Mouse (Mus musculus): ENCODE measurements around the gene Fyn. TPM values are rescaled to one million over a fixed set of nuclear protein-coding genes. Genes with fewer than 3 reads are reported as not detected.

The Fyn gene
- polyA plus RNA-seq, 1 experiment from 2014 or later = 85.0 TPM

GRCm38 (mm10) chr10:39424643-39425042, 56.0 kb downstream of the Fyn start:
- Histone ChIP-seq H3K9ac (ENCODE audit: low read length) (no peak overlapping the region), H3K4me3 (ENCODE audit: low read depth, low read length) (no peak overlapping the region), H3K9me3 (replicated peaks; ENCODE audit: control insufficient read depth, low read length) (no peaks in the 10 kb centered on the region), H3K4me2 (ENCODE audit: low read length) (no peak overlapping the region), H3K4me1 (ENCODE audit: control insufficient read depth, insufficient read depth, low read length) (peaks cover 26% of the 10 kb centered on the region), H3K36me3 (ENCODE audit: control insufficient read depth, insufficient read depth, low read length) (0 out of 2 replicates have a peak, but pooled peaks cover 2% of the 10 kb centered on the region), H3K27me3 (replicated peaks; ENCODE audit: control insufficient read depth, insufficient read depth, low read length) (no peaks in the 10 kb centered on the region), H3K27ac (ENCODE audit: low read depth, low read length) (no peak overlapping the region)
- DNase-seq (ENCODE audit: low spot score) = no peak
- 79% methylated on average over 3 of the region's 3 CpGs for WGBS
- no peak for ATAC-seq

- ATAC-seq (no peak), DNase-seq (ENCODE audit: low spot score) (no peak)
- Histone ChIP-seq H3K4me2 (ENCODE audit: low read length) (no peak overlapping the region), H3K36me3 (ENCODE audit: control insufficient read depth, insufficient read depth, low read length) (0 out of 2 replicates have a peak, but pooled peaks cover 2% of the 10 kb centered on the region), H3K4me1 (ENCODE audit: control insufficient read depth, insufficient read depth, low read length) (peaks cover 30% of the 10 kb centered on the region), H3K4me3 (ENCODE audit: low read depth, low read length) (no peak overlapping the region), H3K9me3 (replicated peaks; ENCODE audit: control insufficient read depth, low read length) (no peaks in the 10 kb centered on the region), H3K27me3 (replicated peaks; ENCODE audit: control insufficient read depth, insufficient read depth, low read length) (no peaks in the 10 kb centered on the region), H3K9ac (ENCODE audit: low read length) (no peak overlapping the region), H3K27ac (ENCODE audit: low read depth, low read length) (no peak overlapping the region)
- whole genome bisulfite sequencing = 81% methylated on average over 3 of the region's 3 CpGs
These were observed 57.4 kb downstream of the Fyn start for GRCm38 (mm10) chr10:39426033-39426432.

- Histone ChIP-seq H3K4me1 (ENCODE audit: control insufficient read depth, insufficient read depth, low read length) (peaks cover 24% of the 10 kb centered on the region), H3K36me3 (ENCODE audit: control insufficient read depth, insufficient read depth, low read length) (0 out of 2 replicates have a peak, but pooled peaks cover 2% of the 10 kb centered on the region), H3K4me3 (ENCODE audit: low read depth, low read length) (no peak overlapping the region), H3K27ac (ENCODE audit: low read depth, low read length) (peak overlapping the region; percentile 75), H3K9me3 (replicated peaks; ENCODE audit: control insufficient read depth, low read length) (no peaks in the 10 kb centered on the region), H3K4me2 (ENCODE audit: low read length) (no peak overlapping the region), H3K9ac (ENCODE audit: low read length) (no peak overlapping the region), H3K27me3 (replicated peaks; ENCODE audit: control insufficient read depth, insufficient read depth, low read length) (no peaks in the 10 kb centered on the region)
- DNase-seq (ENCODE audit: low spot score) = peak; percentile 66
- ATAC-seq = peak; percentile 79
- 44% methylated on average over 5 of the region's 5 CpGs for WGBS
These were observed 58.3 kb downstream of the Fyn start for GRCm38 (mm10) chr10:39426833-39427490.

- no peak overlapping the region for H3K27ac ChIP-seq (ENCODE audit: low read depth, low read length)
- no peak overlapping the region for H3K9ac ChIP-seq (ENCODE audit: low read length)
- no peaks in the 10 kb centered on the region for H3K9me3 ChIP-seq (replicated peaks; ENCODE audit: control insufficient read depth, low read length)
- no peak for DNase-seq (ENCODE audit: low spot score)
- WGBS = 90% methylated on average over 4 of the region's 4 CpGs
- no peak overlapping the region for H3K4me2 ChIP-seq (ENCODE audit: low read length)
- H3K4me1 ChIP-seq (ENCODE audit: control insufficient read depth, insufficient read depth, low read length) = peaks cover 20% of the 10 kb centered on the region
- H3K27me3 ChIP-seq (replicated peaks; ENCODE audit: control insufficient read depth, insufficient read depth, low read length) = no peaks in the 10 kb centered on the region
- no peak overlapping the region for H3K4me3 ChIP-seq (ENCODE audit: low read depth, low read length)
- ATAC-seq = no peak
- 0 out of 2 replicates have a peak, but pooled peaks cover 2% of the 10 kb centered on the region for H3K36me3 ChIP-seq (ENCODE audit: control insufficient read depth, insufficient read depth, low read length)
These were observed 61.0 kb downstream of the Fyn start for GRCm38 (mm10) chr10:39429661-39430060.

GRCm38 (mm10) chr10:39430074-39430764, 61.6 kb downstream of the Fyn start:
- Histone ChIP-seq H3K9me3 (replicated peaks; ENCODE audit: control insufficient read depth, low read length) (no peaks in the 10 kb centered on the region), H3K4me1 (ENCODE audit: control insufficient read depth, insufficient read depth, low read length) (peaks cover 20% of the 10 kb centered on the region), H3K4me2 (ENCODE audit: low read length) (no peak overlapping the region), H3K36me3 (ENCODE audit: control insufficient read depth, insufficient read depth, low read length) (no peaks in the 10 kb centered on the region), H3K9ac (ENCODE audit: low read length) (no peak overlapping the region), H3K4me3 (ENCODE audit: low read depth, low read length) (no peak overlapping the region), H3K27me3 (replicated peaks; ENCODE audit: control insufficient read depth, insufficient read depth, low read length) (no peaks in the 10 kb centered on the region), H3K27ac (ENCODE audit: low read depth, low read length) (no peak overlapping the region)
- DNase-seq (ENCODE audit: low spot score) (no peak), ATAC-seq (no peak)
- WGBS = 68% methylated on average over 14 of the region's 14 CpGs

GRCm38 (mm10) chr10:39431265-39431664, 62.6 kb downstream of the Fyn start:
- no peak overlapping the region for H3K27ac ChIP-seq (ENCODE audit: low read depth, low read length)
- H3K4me1 ChIP-seq (ENCODE audit: control insufficient read depth, insufficient read depth, low read length) = peaks cover 17% of the 10 kb centered on the region
- no peaks in the 10 kb centered on the region for H3K9me3 ChIP-seq (replicated peaks; ENCODE audit: control insufficient read depth, low read length)
- no peaks in the 10 kb centered on the region for H3K27me3 ChIP-seq (replicated peaks; ENCODE audit: control insufficient read depth, insufficient read depth, low read length)
- ATAC-seq (no peak), DNase-seq (ENCODE audit: low spot score) (no peak)
- H3K36me3 ChIP-seq (ENCODE audit: control insufficient read depth, insufficient read depth, low read length) = no peaks in the 10 kb centered on the region
- H3K4me2 ChIP-seq (ENCODE audit: low read length) = no peak overlapping the region
- no peak overlapping the region for H3K9ac ChIP-seq (ENCODE audit: low read length)
- 93% methylated on average over 2 of the region's 2 CpGs for WGBS
- no peak overlapping the region for H3K4me3 ChIP-seq (ENCODE audit: low read depth, low read length)

- no peak for ATAC-seq
- Histone ChIP-seq H3K4me3 (ENCODE audit: low read depth, low read length) (no peak overlapping the region), H3K27me3 (replicated peaks; ENCODE audit: control insufficient read depth, insufficient read depth, low read length) (no peaks in the 10 kb centered on the region), H3K9ac (ENCODE audit: low read length) (no peak overlapping the region), H3K27ac (ENCODE audit: low read depth, low read length) (no peak overlapping the region), H3K9me3 (replicated peaks; ENCODE audit: control insufficient read depth, low read length) (no peaks in the 10 kb centered on the region), H3K4me1 (ENCODE audit: control insufficient read depth, insufficient read depth, low read length) (peaks cover 6% of the 10 kb centered on the region; the same call in 1 of the 2 replicates), H3K4me2 (ENCODE audit: low read length) (no peak overlapping the region), H3K36me3 (ENCODE audit: control insufficient read depth, insufficient read depth, low read length) (no peaks in the 10 kb centered on the region)
- WGBS = 82% methylated on average over 14 of the region's 14 CpGs
- no peak for DNase-seq (ENCODE audit: low spot score)
These were observed 64.3 kb downstream of the Fyn start for GRCm38 (mm10) chr10:39432648-39433568.

- ATAC-seq (no peak), DNase-seq (ENCODE audit: low spot score) (no peak)
- H3K4me2 ChIP-seq (ENCODE audit: low read length) = no peak overlapping the region
- WGBS = 91% methylated on average over 7 of the region's 7 CpGs
- no peaks in the 10 kb centered on the region for H3K27me3 ChIP-seq (replicated peaks; ENCODE audit: control insufficient read depth, insufficient read depth, low read length)
- no peak overlapping the region for H3K4me3 ChIP-seq (ENCODE audit: low read depth, low read length)
- H3K9ac ChIP-seq (ENCODE audit: low read length) = no peak overlapping the region
- no peaks in the 10 kb centered on the region for H3K9me3 ChIP-seq (replicated peaks; ENCODE audit: control insufficient read depth, low read length)
- H3K4me1 ChIP-seq (ENCODE audit: control insufficient read depth, insufficient read depth, low read length) = peaks cover 13% of the 10 kb centered on the region
- no peak overlapping the region for H3K27ac ChIP-seq (ENCODE audit: low read depth, low read length)
- no peaks in the 10 kb centered on the region for H3K36me3 ChIP-seq (ENCODE audit: control insufficient read depth, insufficient read depth, low read length)
These were observed 65.2 kb downstream of the Fyn start for GRCm38 (mm10) chr10:39433893-39434292.
